Mouse (Mus musculus) bone marrow, adult 2 months (tissue): ENCODE data around the gene Tfip11.

Source experiments
- CTCF ChIP-seq: fragments of 200-500 bp; IDR thresholded peaks from 2 replicates; pipeline ENCODE4 v1.5.1; 2011; ENCODE audit warnings: low read length, control low read depth; ENCODE audit not compliant: control insufficient read depth, insufficient read depth
- POLR2A ChIP-seq: fragments of 200-500 bp; IDR thresholded peaks from 2 replicates; pipeline ENCODE4 v1.6.1; 2011; ENCODE audit warnings: low read depth, mild to moderate bottlenecking, control low read depth, low read length, borderline replicate concordance; ENCODE audit not compliant: control insufficient read depth

- TF ChIP-seq CTCF (no peak), POLR2A (no peak)
These were observed 29.6 kb upstream of the Tfip11 start for GRCm38 (mm10) chr5:112296404-112297181.
